Mouse (Mus musculus) urinary bladder, postnatal 36 days (tissue): ENCODE measurements around the gene Gde1.

Experiments used
- DNase-seq, 2 experiments: peaks; one replicate each; pipeline ENCODE4 v3.0.0; 2022; ENCODE audit warnings: low spot score in 2 of 2, mixed read lengths in 1 of 2

Gde1 gene

GRCm38 (mm10) chr7:118706488-118706887, 910 bp upstream of the Gde1 start:
- DNase-seq = no peak

- DNase-seq = no peak
Measured at GRCm38 (mm10) chr7:118706051-118706450, 473 bp upstream of the Gde1 start.

- DNase-seq = no peak
Measured at GRCm38 (mm10) chr7:118704001-118704850, 1.4 kb downstream of the Gde1 start.

- DNase-seq = no peak
Measured at GRCm38 (mm10) chr7:118703144-118703561, 2.4 kb downstream of the Gde1 start.

- no peak for DNase-seq
Measured at GRCm38 (mm10) chr7:118698882-118699281, 6.7 kb downstream of the Gde1 start.

GRCm38 (mm10) chr7:118697168-118697567, 8.4 kb downstream of the Gde1 start:
- DNase-seq = no peak

- DNase-seq = no peak
Measured at GRCm38 (mm10) chr7:118696146-118696545, 9.4 kb downstream of the Gde1 start.

- no peak for DNase-seq
Measured at GRCm38 (mm10) chr7:118691287-118691686, 14.3 kb downstream of the Gde1 start.

GRCm38 (mm10) chr7:118689088-118689487, 16.5 kb downstream of the Gde1 start:
- no peak for DNase-seq

GRCm38 (mm10) chr7:118688199-118688598, 17.4 kb downstream of the Gde1 start:
- DNase-seq = peak; percentile 62 to 73

GRCm38 (mm10) chr7:118676826-118677225, 28.8 kb downstream of the Gde1 start:
- DNase-seq = no peak

- DNase-seq = no peak
Measured at GRCm38 (mm10) chr7:118670142-118670541, 35.4 kb downstream of the Gde1 start.

- DNase-seq = no peak
Measured at GRCm38 (mm10) chr7:118667773-118668172, 37.8 kb downstream of the Gde1 start.

- DNase-seq = no peak
Measured at GRCm38 (mm10) chr7:118656730-118657129, 48.8 kb downstream of the Gde1 start.

GRCm38 (mm10) chr7:118652572-118653295, 52.8 kb downstream of the Gde1 start:
- DNase-seq = no peak

- no peak for DNase-seq
Measured at GRCm38 (mm10) chr7:118650891-118651290, 54.7 kb downstream of the Gde1 start.

GRCm38 (mm10) chr7:118650119-118650518, 55.5 kb downstream of the Gde1 start:
- DNase-seq = no peak

- DNase-seq = no peak
Measured at GRCm38 (mm10) chr7:118649328-118649727, 56.2 kb downstream of the Gde1 start.

- no peak for DNase-seq
Measured at GRCm38 (mm10) chr7:118646237-118646636, 59.3 kb downstream of the Gde1 start.
